Mouse (Mus musculus) testis, adult 2 months (tissue): ENCODE results near the gene Lcn10. TPM values are rescaled to one million over a fixed set of nuclear protein-coding genes. Genes with fewer than 3 reads are reported as not detected.
"Not testable (repeated sequence)": the region's sequence is repeated elsewhere in the genome, so short reads cannot be mapped to it uniquely, and the experiment has no call there.

Source experiments
- H3K27ac ChIP-seq: fragments of 200-500 bp; 2 replicates; pipeline ENCODE4 v1.5.1; 2012; ENCODE audit warnings: low read depth, low read length; ENCODE audit not compliant: control insufficient read depth, insufficient read depth
- H3K27me3 ChIP-seq: fragments of 200-500 bp; 2 replicates; pipeline ENCODE4 v1.6.1; 2012; ENCODE audit warnings: mild to moderate bottlenecking, low read length, moderate library complexity; ENCODE audit not compliant: control insufficient read depth, insufficient read depth
- H3K36me3 ChIP-seq: fragments of 200-500 bp; 2 replicates; pipeline ENCODE4 v1.6.1; 2012; ENCODE audit warnings: mild to moderate bottlenecking, low read length; ENCODE audit not compliant: control insufficient read depth, insufficient read depth
- H3K4me1 ChIP-seq: fragments of 200-500 bp; 2 replicates; pipeline ENCODE4 v1.6.1; 2012; ENCODE audit warnings: low read length; ENCODE audit not compliant: control insufficient read depth, insufficient read depth
- H3K4me3 ChIP-seq: fragments of 200-500 bp; 2 replicates; pipeline ENCODE4 v1.5.1; 2012; ENCODE audit warnings: low read depth, mild to moderate bottlenecking, low read length, moderate library complexity, mixed read lengths; ENCODE audit not compliant: control insufficient read depth
- CTCF ChIP-seq: fragments of 200-500 bp; IDR thresholded peaks from 2 replicates; pipeline ENCODE4 v1.5.1; 2012; ENCODE audit warnings: low read depth, mild to moderate bottlenecking, inconsistent platforms, low read length, moderate library complexity; ENCODE audit not compliant: control insufficient read depth, insufficient read depth, insufficient replicate concordance
- POLR2A ChIP-seq: fragments of 200-500 bp; IDR thresholded peaks from 2 replicates; pipeline ENCODE4 v1.6.1; 2012; ENCODE audit warnings: low read depth, mild to moderate bottlenecking, inconsistent platforms, low read length, moderate library complexity; ENCODE audit not compliant: control insufficient read depth
- polyA plus RNA-seq: library from polyadenylated mRNA; depleted of rRNA; stranded (reverse); fragments of >200 nt; gene quantifications from 2 replicates; pipeline ENCODE4 v1.2.3, GENCODE M21; 2012

The Lcn10 gene
- polyA plus RNA-seq, 1 experiment: not detected

GRCm38 (mm10) chr2:25679559-25679958 is 3.0 kb upstream of the Lcn10 start:
- Histone ChIP-seq H3K36me3 (no peaks in the 10 kb centered on the region), H3K4me3 (no peak overlapping the region)
- TF ChIP-seq CTCF (no peak), POLR2A (no peak)

GRCm38 (mm10) chr2:25686941-25687340 is 4.4 kb downstream of the Lcn10 start:
- Histone ChIP-seq H3K4me1 (no peaks in the 10 kb centered on the region), H3K4me3 (no peak overlapping the region), H3K27me3 (no peaks in the 10 kb centered on the region), H3K27ac (no peak overlapping the region), H3K36me3 (no peaks in the 10 kb centered on the region)
- TF ChIP-seq POLR2A (no peak), CTCF (peak; percentile 37; the same call in 1 of the 2 replicates)

More at GRCm38 (mm10) chr2:25679559-25679958, 3.0 kb upstream of the Lcn10 start:
- H3K27me3 ChIP-seq: no peaks in the 10 kb centered on the region
- H3K4me1 ChIP-seq: no peaks in the 10 kb centered on the region
- H3K27ac ChIP-seq: no peak overlapping the region

GRCm38 (mm10) chr2:25694605-25695004 is 12.1 kb downstream of the Lcn10 start:
- H3K27me3 ChIP-seq: no peaks in the 10 kb centered on the region
- H3K27ac ChIP-seq: no peak overlapping the region
- H3K4me1 ChIP-seq: no peaks in the 10 kb centered on the region
- peak; percentile 56; the same call in 1 of the 2 replicates for TF ChIP-seq CTCF
- no peak for TF ChIP-seq POLR2A
- no peak overlapping the region for H3K4me3 ChIP-seq
- H3K36me3 ChIP-seq: no peaks in the 10 kb centered on the region

GRCm38 (mm10) chr2:25696951-25697350 is 14.4 kb downstream of the Lcn10 start:
- H3K27me3 ChIP-seq: no peaks in the 10 kb centered on the region
- H3K4me3 ChIP-seq: no peak overlapping the region
- H3K36me3 ChIP-seq: no peaks in the 10 kb centered on the region
- no peak overlapping the region for H3K27ac ChIP-seq
- H3K4me1 ChIP-seq: no peaks in the 10 kb centered on the region
- no peak for TF ChIP-seq CTCF
- TF ChIP-seq POLR2A: no peak

GRCm38 (mm10) chr2:25698696-25699095 is 16.2 kb downstream of the Lcn10 start:
- TF ChIP-seq CTCF (no peak), POLR2A (no peak)
- no peaks in the 10 kb centered on the region for H3K36me3 ChIP-seq
- no peak overlapping the region for H3K4me3 ChIP-seq
- H3K27ac ChIP-seq: no peak overlapping the region
- no peaks in the 10 kb centered on the region for H3K27me3 ChIP-seq
- H3K4me1 ChIP-seq: no peaks in the 10 kb centered on the region

GRCm38 (mm10) chr2:25699743-25700142 is 17.2 kb downstream of the Lcn10 start, which contains the start of gene Obp2a:
TSS of gene Obp2a (plus strand) at chr2:25700043.
- not testable (repeated sequence) for H3K27ac ChIP-seq, H3K27me3 ChIP-seq, H3K4me1 ChIP-seq

GRCm38 (mm10) chr2:25701001-25701400 is 18.5 kb downstream of the Lcn10 start:
- no peak overlapping the region for H3K4me3 ChIP-seq
- TF ChIP-seq CTCF: no peak
- TF ChIP-seq POLR2A: no peak
- no peaks in the 10 kb centered on the region for H3K36me3 ChIP-seq
- no peaks in the 10 kb centered on the region for H3K27me3 ChIP-seq
- H3K27ac ChIP-seq: no peak overlapping the region
- no peaks in the 10 kb centered on the region for H3K4me1 ChIP-seq

More at GRCm38 (mm10) chr2:25699743-25700142, 17.2 kb downstream of the Lcn10 start, which contains the start of gene Obp2a:
- H3K4me3 ChIP-seq, H3K36me3 ChIP-seq: not testable (repeated sequence)

GRCm38 (mm10) chr2:25703706-25704105 is 21.2 kb downstream of the Lcn10 start:
- Histone ChIP-seq H3K4me1 (no peaks in the 10 kb centered on the region), H3K4me3 (no peak overlapping the region), H3K27ac (no peak overlapping the region), H3K27me3 (no peaks in the 10 kb centered on the region), H3K36me3 (no peaks in the 10 kb centered on the region)
- TF ChIP-seq CTCF: no peak
